Mouse (Mus musculus): ENCODE results near the gene Lgi1.

GRCm38 (mm10) chr19:38267469-38267868 is 3.1 kb downstream of the Lgi1 start:
- no peak for TF ChIP-seq POLR2A (IDR thresholded peaks at IDR 0.05; ENCODE audit: low read depth, low read length)
- no peak for TF ChIP-seq CTCF (conservative IDR thresholded peaks at IDR 0.05; ENCODE audit: insufficient read depth, insufficient read length, low read depth, low read length)
